Mouse (Mus musculus) thymus, adult 2 months (tissue): Measurements from ENCODE around the gene Cebpe. TPM values are rescaled to one million over a fixed set of nuclear protein-coding genes. Genes with fewer than 3 reads are reported as not detected.

Experiments
- DNase-seq: peaks from one replicate; pipeline ENCODE4 v3.0.0; 2021
- H3K27ac ChIP-seq: fragments of 200-500 bp; 2 replicates; pipeline ENCODE4 v1.5.1; 2012; ENCODE audit warnings: low read length, control low read depth; ENCODE audit not compliant: control insufficient read depth, insufficient read depth
- H3K27me3 ChIP-seq: fragments of 200-500 bp; 2 replicates; pipeline ENCODE4 v1.6.1; 2012; ENCODE audit warnings: mild to moderate bottlenecking, low read length, moderate library complexity, mixed read lengths; ENCODE audit not compliant: control insufficient read depth, insufficient read depth
- H3K36me3 ChIP-seq: fragments of 200-500 bp; 2 replicates; pipeline ENCODE4 v1.6.1; 2012; ENCODE audit warnings: mild to moderate bottlenecking, low read length, moderate library complexity; ENCODE audit not compliant: control insufficient read depth, insufficient read depth
- H3K4me1 ChIP-seq: fragments of 200-500 bp; replicated peaks from 2 replicates; pipeline ENCODE4 v1.6.1; 2012; ENCODE audit warnings: low read length; ENCODE audit not compliant: control insufficient read depth, insufficient read depth
- H3K4me3 ChIP-seq: fragments of 200-500 bp; 2 replicates; pipeline ENCODE4 v1.5.1; 2012; ENCODE audit warnings: mild to moderate bottlenecking, low read length, control low read depth, moderate library complexity; ENCODE audit not compliant: control insufficient read depth, insufficient read depth
- CTCF ChIP-seq: fragments of 200-500 bp; IDR thresholded peaks from 2 replicates; pipeline ENCODE4 v1.5.1; 2012; ENCODE audit warnings: mild to moderate bottlenecking, control low read depth, low read length, moderate library complexity, borderline replicate concordance; ENCODE audit not compliant: control insufficient read depth, poor library complexity, insufficient read depth; ENCODE audit errors: extremely low read depth
- POLR2A ChIP-seq: fragments of 200-500 bp; IDR thresholded peaks from 2 replicates; pipeline ENCODE4 v1.6.1; 2012; ENCODE audit warnings: mild to moderate bottlenecking, low read length, control low read depth, moderate library complexity; ENCODE audit not compliant: control insufficient read depth, poor library complexity, insufficient read depth; ENCODE audit errors: extremely low read depth
- WGBS: fragments of 180-500 bp; shearing (Covaris S2); methylation state at CpG from one replicate; pipeline ENCODE4 v1.1.7; 2018; 5-methylcytosine and 5-hydroxymethylcytosine counted together
- polyA plus RNA-seq: library from polyadenylated mRNA; depleted of rRNA; stranded (reverse); fragments of >200 nt; gene quantifications from 2 replicates; pipeline ENCODE4 v1.2.3, GENCODE M21; 2012

The Cebpe gene
- polyA plus RNA-seq, 1 experiment = 2.7 TPM

DNA sequence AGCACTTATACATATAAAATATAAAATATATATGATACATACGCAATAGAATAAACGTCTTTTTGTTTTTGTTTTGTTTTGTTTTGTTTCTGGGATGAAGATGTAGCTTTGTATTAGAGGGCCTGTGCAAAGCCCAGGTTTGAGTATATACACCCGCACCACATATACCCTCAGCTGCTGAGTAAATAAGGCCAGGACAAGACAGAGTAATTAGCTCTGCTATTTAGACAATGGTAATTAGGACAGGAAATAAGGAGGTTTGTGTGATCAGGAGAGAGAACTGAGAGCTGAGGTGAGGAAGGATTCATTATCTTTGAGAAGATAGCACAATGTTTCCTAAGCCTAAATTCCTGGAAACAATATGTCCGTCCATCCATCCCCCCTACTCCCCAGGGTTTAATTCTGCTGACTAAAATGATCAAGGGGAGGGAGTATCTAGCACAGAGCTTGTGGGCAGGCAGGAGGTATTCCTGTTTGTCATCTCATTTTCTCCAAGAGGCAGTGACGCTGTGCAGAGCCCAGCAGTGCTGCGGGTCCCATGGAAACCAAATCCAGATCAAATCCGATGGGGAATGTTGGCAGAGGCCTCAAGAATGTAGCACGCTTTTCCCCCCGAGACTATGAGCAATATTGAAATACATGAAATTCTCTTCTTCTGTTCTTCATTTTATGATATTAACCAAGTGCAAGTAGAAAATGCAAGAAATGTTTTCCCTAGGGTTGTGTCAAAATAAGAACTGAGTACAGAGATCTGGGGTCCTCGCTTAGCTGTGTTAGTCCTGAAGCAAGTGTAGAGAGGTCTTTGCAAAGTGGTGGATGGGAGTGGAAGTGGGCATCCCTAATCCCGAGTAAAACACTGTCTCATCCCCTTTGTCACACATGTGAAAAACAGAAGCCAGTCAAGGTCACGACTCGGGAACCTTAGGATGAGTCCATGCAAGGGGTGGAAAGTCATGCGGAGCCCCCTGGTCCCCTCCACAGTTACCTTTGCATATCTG is 24.9 kb upstream of the Cebpe start:
- no peaks in the 10 kb centered on the region for H3K36me3 ChIP-seq
- H3K27ac ChIP-seq = no peak overlapping the region
- TF ChIP-seq CTCF (no peak), POLR2A (no peak)
- H3K4me3 ChIP-seq = no peak overlapping the region
- no peaks in the 10 kb centered on the region for H3K4me1 ChIP-seq
- no peak for DNase-seq
- H3K27me3 ChIP-seq = no peaks in the 10 kb centered on the region
- 91% methylated on average over 14 of the region's 14 CpGs for WGBS

DNA sequence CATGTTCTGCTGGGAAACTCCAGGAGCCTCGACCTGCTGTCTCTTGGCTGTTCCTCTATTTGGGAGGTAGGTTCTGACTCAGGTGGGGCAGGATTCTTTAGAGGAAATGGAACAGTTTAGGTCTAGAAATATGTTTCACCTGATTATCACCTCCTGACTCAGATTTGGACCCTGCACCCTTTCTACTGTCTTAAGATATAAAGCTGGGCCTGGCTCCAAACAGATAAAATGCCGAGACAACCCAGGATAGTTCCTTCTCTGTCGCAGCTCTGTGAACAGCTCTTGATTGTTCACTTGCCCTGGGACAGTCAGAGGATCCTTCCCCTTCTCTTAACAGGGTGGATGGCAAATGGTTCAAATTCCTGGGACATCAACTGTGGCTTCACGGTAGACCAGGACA is 23.2 kb upstream of the Cebpe start:
- H3K27ac ChIP-seq = no peak overlapping the region

GRCm38 (mm10) chr14:54734004-54734403 is 22.0 kb upstream of the Cebpe start:
- no peak for DNase-seq
- Histone ChIP-seq H3K27me3 (no peaks in the 10 kb centered on the region), H3K36me3 (no peaks in the 10 kb centered on the region), H3K4me3 (no peak overlapping the region), H3K27ac (no peak overlapping the region), H3K4me1 (no peaks in the 10 kb centered on the region)
- TF ChIP-seq CTCF (no peak), POLR2A (no peak)
- WGBS = 91% methylated on average over 4 of the region's 4 CpGs

More for the DNA sequence above, 23.2 kb upstream of the Cebpe start:
- H3K27me3 ChIP-seq = no peaks in the 10 kb centered on the region
- no peak for DNase-seq
- 88% methylated on average over 4 of the region's 4 CpGs for whole genome bisulfite sequencing
- H3K36me3 ChIP-seq = no peaks in the 10 kb centered on the region
- H3K4me3 ChIP-seq = no peak overlapping the region
- no peaks in the 10 kb centered on the region for H3K4me1 ChIP-seq
- TF ChIP-seq POLR2A (no peak), CTCF (no peak)

- no peak for DNase-seq
- TF ChIP-seq POLR2A (no peak), CTCF (no peak)
- no peaks in the 10 kb centered on the region for H3K36me3 ChIP-seq
- H3K4me3 ChIP-seq = no peak overlapping the region
- H3K4me1 ChIP-seq = no peaks in the 10 kb centered on the region
- no peaks in the 10 kb centered on the region for H3K27me3 ChIP-seq
- H3K27ac ChIP-seq = no peak overlapping the region
- WGBS = 91% methylated on average over 8 of the region's 8 CpGs
These were observed 20.2 kb upstream of the Cebpe start for GRCm38 (mm10) chr14:54732206-54732605.

GRCm38 (mm10) chr14:54730305-54730704 is 18.3 kb upstream of the Cebpe start:
- H3K27me3 ChIP-seq = no peaks in the 10 kb centered on the region
- 94% methylated on average over 6 of the region's 6 CpGs for WGBS
- H3K36me3 ChIP-seq = no peaks in the 10 kb centered on the region
- no peak overlapping the region for H3K27ac ChIP-seq
- no peaks in the 10 kb centered on the region for H3K4me1 ChIP-seq
- DNase-seq = no peak
- TF ChIP-seq CTCF = no peak
- TF ChIP-seq POLR2A = no peak
- H3K4me3 ChIP-seq = no peak overlapping the region

- no peak for DNase-seq
- Histone ChIP-seq H3K27me3 (no peaks in the 10 kb centered on the region), H3K4me1 (no peaks in the 10 kb centered on the region), H3K4me3 (no peak overlapping the region), H3K36me3 (no peaks in the 10 kb centered on the region), H3K27ac (no peak overlapping the region)
- TF ChIP-seq CTCF (no peak), POLR2A (no peak)
- 89% methylated on average over 13 of the region's 13 CpGs for WGBS
These were observed 17.1 kb upstream of the Cebpe start for GRCm38 (mm10) chr14:54728823-54729653.
